Mouse (Mus musculus) Muller cell, postnatal 12 days (primary cell): ENCODE measurements around the gene Sprr2i.

Source experiments
- DNase-seq: peaks from one replicate; pipeline ENCODE4 v3.0.0-alpha.2; 2015; ENCODE audit errors: inconsistent ontology term

Sprr2i gene

GRCm38 (mm10) chr3:92407691-92408090 lies at the start of gene Sprr2i:
TSS of gene Sprr2i (plus strand) at chr3:92407991.
- no peak for DNase-seq

GRCm38 (mm10) chr3:92361619-92362018 lies 46.2 kb upstream of the Sprr2i start:
- DNase-seq = no peak

- no peak for DNase-seq
Measured at GRCm38 (mm10) chr3:92364887-92365286, 42.9 kb upstream of the Sprr2i start, which contains the start of gene Sprr2f. TSS of gene Sprr2f (plus strand) at chr3:92365187.

GRCm38 (mm10) chr3:92373613-92374012 lies 34.2 kb upstream of the Sprr2i start:
- no peak for DNase-seq

GRCm38 (mm10) chr3:92385385-92385784 lies 22.4 kb upstream of the Sprr2i start, which contains the start of gene Sprr2h:
TSS of gene Sprr2h (plus strand) at chr3:92385685.
- no peak for DNase-seq

- peak; percentile 5 for DNase-seq
Measured at GRCm38 (mm10) chr3:92394301-92394700, 13.5 kb upstream of the Sprr2i start.

- no peak for DNase-seq
Measured at GRCm38 (mm10) chr3:92417782-92418181, 10.0 kb downstream of the Sprr2i start, which contains the start of gene Sprr2j-ps. TSS of gene Sprr2j-ps (plus strand) at chr3:92418082.

- no peak for DNase-seq
Measured at GRCm38 (mm10) chr3:92429323-92429722, 21.5 kb downstream of the Sprr2i start, which contains the start of gene Gm9774. TSS of gene Gm9774 (minus strand) at chr3:92429423.

- DNase-seq = no peak
Measured at GRCm38 (mm10) chr3:92432282-92432681, 24.5 kb downstream of the Sprr2i start, which contains the start of gene Sprr2k. TSS of gene Sprr2k (plus strand) at chr3:92432582.

GRCm38 (mm10) chr3:92438689-92439088 lies 30.9 kb downstream of the Sprr2i start, which contains the start of gene Sprr1b:
TSS of gene Sprr1b (minus strand) at chr3:92438789.
- no peak for DNase-seq

GRCm38 (mm10) chr3:92440177-92440576 lies 32.4 kb downstream of the Sprr2i start:
- DNase-seq = no peak

- no peak for DNase-seq
Measured at GRCm38 (mm10) chr3:92455151-92455550, 47.4 kb downstream of the Sprr2i start.

GRCm38 (mm10) chr3:92458620-92459019 lies 50.8 kb downstream of the Sprr2i start, which contains the start of gene Sprr3:
TSS of gene Sprr3 (minus strand) at chr3:92458720.
- DNase-seq = no peak
